Mouse (Mus musculus) R1 (cell line): ENCODE data around the gene Cmah.

Experiments
- DNase-seq: peaks from one replicate; pipeline ENCODE4 v3.0.0-alpha.2; 2018; ENCODE audit warnings: low read depth, low spot score

Cmah gene

GRCm38 (mm10) chr13:24340462-24340861, 13.3 kb downstream of the Cmah start:
- DNase-seq = no peak

DNA sequence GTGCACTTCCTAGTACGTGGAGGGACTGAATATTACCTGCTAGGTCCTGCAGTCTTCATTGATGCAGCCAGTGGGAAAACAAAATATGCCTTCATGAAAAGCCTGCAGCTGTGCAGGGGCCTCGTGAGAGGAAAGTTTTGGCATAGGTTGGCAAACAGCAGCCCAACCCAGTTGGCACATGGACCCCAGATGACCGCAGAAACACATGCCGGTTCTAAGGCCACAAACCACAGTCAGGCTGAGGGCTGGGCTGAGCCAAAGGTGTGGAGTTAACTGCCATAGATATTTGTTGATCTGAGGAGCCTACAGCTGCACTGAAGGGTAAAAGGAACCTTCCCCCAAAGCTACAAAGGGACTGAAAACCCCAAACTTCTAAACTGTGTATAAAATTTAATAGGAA, 14.9 kb downstream of the Cmah start:
- DNase-seq = no peak

DNA sequence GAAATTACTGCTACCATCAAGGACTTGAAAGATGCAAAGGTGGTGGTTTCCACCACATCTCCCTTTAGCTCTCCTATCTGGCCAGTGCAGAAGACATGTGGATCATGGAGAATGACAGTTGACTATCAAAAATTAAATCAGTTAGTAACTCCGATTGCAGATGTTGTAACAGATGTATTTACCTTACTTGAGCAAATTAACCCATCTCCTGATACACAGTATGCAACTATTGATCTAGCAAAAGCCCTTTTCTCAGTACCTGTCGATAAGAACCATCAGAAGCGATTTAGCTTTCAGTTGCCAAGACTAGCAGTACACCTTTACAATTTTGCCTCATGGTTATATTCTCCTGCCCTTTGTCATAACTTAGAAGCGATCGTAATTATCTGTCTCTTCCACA, 25.8 kb downstream of the Cmah start:
- no peak for DNase-seq

- no peak for DNase-seq
These were observed 27.5 kb downstream of the Cmah start for GRCm38 (mm10) chr13:24354751-24355150.

DNA sequence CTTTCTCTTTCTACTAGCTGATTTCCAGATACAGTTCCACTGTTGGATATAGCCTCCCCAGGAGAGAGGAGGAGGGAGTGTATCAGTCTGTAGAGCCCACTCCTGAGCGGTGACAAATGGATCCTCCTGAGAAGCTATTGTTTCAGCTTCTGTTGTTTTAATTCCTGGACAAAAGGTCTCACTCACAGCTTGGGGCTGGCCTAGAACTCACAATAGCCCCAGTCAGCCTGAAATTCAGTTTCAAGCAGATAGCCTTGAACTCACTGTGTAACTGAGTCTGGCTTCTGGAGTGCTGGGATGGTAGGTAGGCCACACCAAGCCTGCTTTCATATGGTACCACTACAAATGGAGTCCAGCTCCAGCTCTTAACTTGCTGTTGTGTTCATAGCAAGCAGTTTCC, 32.0 kb downstream of the Cmah start:
- DNase-seq = peak; percentile 82

DNA sequence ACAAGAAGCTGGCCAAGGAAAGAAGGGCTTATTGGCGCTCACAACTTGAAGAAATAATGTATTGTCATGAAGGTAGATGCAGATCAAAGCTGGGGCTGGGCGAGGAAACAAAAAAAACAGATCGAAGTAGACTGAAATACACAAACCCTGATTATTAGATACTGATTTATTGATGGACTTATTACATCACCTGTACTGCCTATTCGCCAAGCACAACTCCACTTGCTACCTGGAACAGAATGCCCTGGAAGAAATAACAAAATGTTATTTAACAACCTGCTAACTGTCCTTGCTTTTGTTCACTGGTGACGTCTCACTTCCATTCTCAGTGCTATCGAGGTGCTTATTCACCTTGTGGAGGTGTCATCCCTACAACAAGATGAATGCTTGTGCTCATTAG, 38.0 kb downstream of the Cmah start:
- DNase-seq = no peak

GRCm38 (mm10) chr13:24372893-24373599, 45.8 kb downstream of the Cmah start:
- no peak for DNase-seq

DNA sequence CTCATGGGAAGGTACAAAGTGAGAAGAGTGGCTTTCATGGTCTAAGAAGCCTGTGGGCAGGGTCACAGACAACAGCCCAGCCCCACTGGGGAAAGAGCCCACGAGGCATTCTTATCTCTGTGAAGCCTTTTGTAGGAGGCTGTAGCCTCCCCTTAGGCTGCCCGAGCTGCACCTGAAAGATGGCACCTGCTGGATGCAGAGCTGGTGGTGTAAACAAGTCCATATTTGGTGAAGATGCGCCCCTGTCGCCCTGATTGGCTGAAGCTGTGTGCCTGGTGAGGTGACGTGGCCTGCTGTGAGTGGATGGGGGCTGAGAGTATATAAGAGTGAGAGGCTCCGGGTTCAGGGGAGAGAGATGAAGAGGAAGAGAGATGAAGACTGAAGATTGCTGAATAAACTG, 47.4 kb downstream of the Cmah start:
- peak; percentile 23 for DNase-seq

GRCm38 (mm10) chr13:24375320-24376203, 48.4 kb downstream of the Cmah start:
- DNase-seq = no peak

GRCm38 (mm10) chr13:24380713-24381112, 53.5 kb downstream of the Cmah start:
- no peak for DNase-seq

DNA sequence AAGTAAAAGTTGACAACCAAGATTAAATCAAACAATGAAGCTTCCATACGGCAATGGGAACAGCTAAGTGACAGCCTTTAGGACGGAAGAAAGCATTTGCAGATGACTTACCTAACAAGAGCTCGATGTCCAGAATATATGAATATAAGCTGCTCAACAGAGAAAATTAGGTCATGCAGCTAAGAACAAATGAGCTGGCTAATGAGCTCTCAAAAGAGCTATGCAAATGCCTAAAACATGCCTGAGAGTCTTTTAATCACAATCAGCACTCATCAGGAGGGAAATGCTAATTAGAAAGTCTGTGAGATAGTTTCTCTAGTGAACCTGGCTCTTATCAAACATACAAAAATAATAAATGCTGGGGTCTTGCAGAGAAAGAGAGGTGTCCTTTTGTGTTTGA, 56.7 kb downstream of the Cmah start:
- no peak for DNase-seq

DNA sequence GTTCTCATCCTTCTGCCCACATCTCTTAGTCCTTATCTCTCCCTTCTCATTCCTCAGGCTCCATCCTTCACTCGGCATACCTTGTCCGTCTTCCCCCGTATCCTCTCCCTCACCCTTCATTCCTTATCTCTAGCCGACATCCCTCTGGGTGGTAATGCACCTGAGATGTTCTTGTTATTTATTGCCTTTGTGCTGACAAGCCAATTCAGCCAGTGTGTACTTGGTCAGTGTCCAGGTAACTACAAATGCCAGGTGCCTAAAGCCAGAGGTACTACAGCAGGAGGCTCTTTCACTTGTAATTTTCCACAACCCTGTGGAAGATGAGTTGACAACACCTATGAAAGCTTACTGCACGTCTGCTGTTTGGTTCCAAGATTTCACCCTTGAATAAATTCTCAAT, 64.7 kb downstream of the Cmah start:
- no peak for DNase-seq

- DNase-seq = no peak
These were observed 65.5 kb downstream of the Cmah start for GRCm38 (mm10) chr13:24392655-24393054.

DNA sequence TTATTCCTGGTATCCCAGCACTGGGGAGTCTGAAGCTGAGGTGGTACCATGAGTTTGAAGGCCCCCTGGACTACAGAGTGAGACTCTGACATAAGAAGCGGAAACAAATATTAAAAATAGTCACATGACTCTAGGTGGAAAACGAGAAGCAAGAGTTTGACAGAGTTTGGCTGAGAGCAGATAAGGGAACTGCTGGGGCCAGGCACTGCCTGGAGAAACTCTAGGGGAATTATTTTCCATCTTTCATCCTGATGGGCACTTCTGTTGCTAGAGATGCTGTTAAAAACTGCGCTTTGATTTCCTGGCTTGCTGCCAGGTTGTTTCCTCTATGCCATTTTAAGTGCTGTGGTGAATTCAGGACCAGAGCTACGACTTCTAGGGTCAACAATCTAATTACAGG, 65.9 kb downstream of the Cmah start:
- DNase-seq = no peak

DNA sequence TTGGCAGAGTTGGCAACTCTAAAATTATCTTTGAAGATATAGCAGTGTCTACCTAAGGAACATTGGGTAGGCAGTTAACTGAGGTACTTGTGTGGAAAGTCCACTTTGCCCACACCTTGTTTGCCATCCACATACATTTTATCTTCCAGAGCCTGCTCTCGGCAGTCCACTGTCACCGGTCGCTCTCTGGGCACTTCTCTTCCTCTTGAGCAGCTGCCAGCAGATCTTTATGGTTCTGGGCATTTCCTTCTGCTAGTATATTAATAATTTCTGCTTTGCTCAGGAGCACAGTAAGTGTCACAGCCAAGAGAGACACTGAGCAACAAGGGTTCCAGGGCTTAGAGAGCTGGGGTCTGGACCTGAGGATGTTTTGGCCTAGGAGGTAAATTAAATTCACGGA, 68.6 kb downstream of the Cmah start:
- DNase-seq = no peak

DNA sequence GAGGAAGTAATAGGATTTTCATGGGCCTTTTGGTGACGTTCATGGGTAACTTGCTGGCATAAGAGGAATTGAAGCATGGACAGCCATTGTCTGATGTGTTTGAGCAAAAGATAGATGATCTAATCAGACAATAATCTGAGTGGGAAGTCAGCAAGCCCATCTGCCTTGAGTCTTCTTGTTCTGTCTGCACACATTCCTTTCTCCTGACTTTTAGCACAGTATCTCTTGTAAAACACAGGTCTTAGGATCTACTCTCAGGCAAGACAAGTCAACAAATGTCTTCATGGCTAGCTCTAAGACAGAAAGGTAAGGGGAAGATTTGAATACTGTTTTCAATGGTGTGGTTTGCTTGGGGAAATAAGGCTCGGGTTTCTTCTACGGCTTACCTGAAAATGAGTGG, 70.0 kb downstream of the Cmah start:
- DNase-seq = no peak

DNA sequence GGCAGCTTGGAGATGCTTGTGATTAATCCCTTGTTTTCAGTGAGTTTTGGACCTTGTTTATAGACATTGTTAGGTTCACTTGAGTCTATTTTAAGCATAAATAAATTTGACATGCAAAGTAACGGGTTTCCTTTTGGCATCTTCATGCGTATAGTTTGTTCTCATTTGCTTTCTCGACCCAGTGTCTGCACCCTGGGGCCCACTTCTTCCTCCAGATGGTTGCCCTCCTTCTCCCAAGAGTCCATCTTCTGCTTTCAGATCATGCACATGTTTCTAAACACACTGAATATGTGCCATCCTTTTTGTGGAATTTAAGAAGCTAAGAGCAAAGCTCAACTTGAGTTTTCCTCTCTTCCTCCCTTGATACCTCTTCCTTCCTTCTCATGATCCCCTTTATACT, 71.3 kb downstream of the Cmah start:
- DNase-seq = no peak

DNA sequence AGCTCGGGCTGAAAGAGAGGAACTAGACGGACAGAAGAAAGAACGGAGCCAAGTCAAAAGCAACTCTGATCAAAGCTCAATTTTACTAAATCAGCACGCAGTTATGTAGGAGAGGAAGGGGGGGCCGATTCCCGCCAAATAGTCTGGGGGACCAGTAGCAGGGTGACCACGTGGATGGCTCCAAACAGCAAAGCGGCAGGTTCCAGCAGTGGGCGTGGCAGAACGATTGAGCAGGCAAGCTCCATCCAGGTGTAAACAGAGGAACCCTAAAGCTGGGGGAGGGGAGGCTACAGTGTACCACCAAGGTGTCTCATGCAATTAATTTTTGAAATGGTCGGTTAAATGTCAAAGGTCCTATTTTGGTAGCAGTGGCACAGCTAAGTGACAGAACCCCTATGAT, 74.6 kb downstream of the Cmah start:
- peak; percentile 8 for DNase-seq

- no peak for DNase-seq
These were observed 75.8 kb downstream of the Cmah start for GRCm38 (mm10) chr13:24403054-24403453.

- DNase-seq = no peak
These were observed 79.6 kb downstream of the Cmah start for GRCm38 (mm10) chr13:24406847-24407246.

- DNase-seq = no peak
These were observed 87.5 kb downstream of the Cmah start for GRCm38 (mm10) chr13:24414635-24415206.

DNA sequence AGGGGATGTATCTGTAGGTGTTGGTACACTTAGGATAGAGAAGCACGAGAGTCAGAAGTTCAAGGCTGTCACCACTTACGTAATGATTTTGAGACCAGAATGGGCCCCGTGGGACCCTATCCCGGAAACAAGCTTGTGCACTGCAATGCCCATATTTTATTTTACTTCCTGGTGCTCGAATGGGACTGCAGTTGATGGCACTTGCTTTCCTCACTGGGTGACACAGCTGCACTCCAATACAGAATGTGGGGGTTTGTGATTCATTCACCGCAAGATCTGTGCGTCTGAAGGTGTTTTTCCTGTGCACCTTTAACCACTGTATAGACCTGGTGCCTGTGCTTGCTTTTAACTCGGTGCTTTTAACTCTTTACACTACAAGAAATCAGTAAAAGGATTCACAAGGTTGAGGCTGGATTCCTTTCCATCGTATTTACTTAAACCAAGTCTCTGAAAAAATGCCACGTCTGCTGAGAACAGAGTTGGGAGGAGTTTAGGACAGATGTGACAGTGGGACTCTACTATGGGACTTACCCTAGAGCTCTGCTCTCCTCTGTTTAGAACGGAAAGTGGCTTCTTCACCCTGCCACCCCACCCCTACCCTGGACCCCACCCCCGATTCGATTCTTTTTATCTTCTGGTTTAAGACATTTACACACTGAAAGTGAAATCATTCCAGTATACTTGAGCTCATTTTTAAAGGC, 88.5 kb downstream of the Cmah start:
- DNase-seq = no peak
